Mouse (Mus musculus) G1E (cell line): ENCODE data around the gene Map2k1.
"Not testable (repeated sequence)": the region's sequence is repeated elsewhere in the genome, so short reads cannot be mapped to it uniquely, and the experiment has no call there.

Experiments
- CTCF ChIP-seq: IDR thresholded peaks from 2 replicates; pipeline ENCODE4 v1.5.1; 2012; ENCODE audit warnings: low read depth, low read length, inconsistent platforms, mixed read lengths
- GATA1 ChIP-seq: IDR thresholded peaks from 2 replicates; pipeline ENCODE4 v1.6.1; 2012; ENCODE audit warnings: borderline replicate concordance, low read length, inconsistent platforms, mixed read lengths
- GATA2 ChIP-seq: IDR thresholded peaks from 2 replicates; pipeline ENCODE4 v1.6.1; 2012; ENCODE audit warnings: low read depth, low read length, inconsistent platforms, borderline replicate concordance
- POLR2AphosphoS5 ChIP-seq: IDR thresholded peaks from 2 replicates; pipeline ENCODE4 v1.6.1; 2012; ENCODE audit warnings: low read depth, low read length, inconsistent platforms; ENCODE audit not compliant: insufficient replicate concordance
- TAL1 ChIP-seq: conservative IDR thresholded peaks from 2 replicates; pipeline ENCODE4 v1.6.1; 2012; ENCODE audit warnings: low read depth, low read length, inconsistent platforms, mixed read lengths

DNA sequence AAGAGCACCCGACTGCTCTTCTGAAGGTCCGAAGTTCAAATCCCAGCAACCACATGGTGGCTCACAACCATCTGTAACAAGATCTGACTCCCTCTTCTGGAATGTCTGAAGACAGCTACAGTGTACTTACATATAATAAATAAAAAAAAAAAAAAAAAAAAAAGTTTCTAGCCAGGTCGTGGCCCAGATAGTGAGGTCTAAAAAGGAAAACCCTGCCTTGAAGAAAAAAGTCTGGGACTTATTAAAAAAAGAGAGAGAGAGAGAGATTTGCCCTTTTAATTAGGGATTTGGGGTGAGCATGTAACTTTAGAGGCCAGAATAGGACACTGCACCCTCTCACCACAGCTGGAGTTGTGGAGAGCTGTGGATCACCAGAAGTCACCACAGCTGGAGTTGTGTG is 83.5 kb downstream of the Map2k1 start:
- TF ChIP-seq CTCF, TAL1, GATA1, POLR2AphosphoS5, GATA2: not testable (repeated sequence)
